Mouse (Mus musculus): ENCODE measurements at regions not wholly inside any gene's neighbourhood (a gene's known extent, or its start where the extent isn't known, plus 50 kb on each side); places are given as distances from the start of the nearest gene placed in this dataset.

DNA sequence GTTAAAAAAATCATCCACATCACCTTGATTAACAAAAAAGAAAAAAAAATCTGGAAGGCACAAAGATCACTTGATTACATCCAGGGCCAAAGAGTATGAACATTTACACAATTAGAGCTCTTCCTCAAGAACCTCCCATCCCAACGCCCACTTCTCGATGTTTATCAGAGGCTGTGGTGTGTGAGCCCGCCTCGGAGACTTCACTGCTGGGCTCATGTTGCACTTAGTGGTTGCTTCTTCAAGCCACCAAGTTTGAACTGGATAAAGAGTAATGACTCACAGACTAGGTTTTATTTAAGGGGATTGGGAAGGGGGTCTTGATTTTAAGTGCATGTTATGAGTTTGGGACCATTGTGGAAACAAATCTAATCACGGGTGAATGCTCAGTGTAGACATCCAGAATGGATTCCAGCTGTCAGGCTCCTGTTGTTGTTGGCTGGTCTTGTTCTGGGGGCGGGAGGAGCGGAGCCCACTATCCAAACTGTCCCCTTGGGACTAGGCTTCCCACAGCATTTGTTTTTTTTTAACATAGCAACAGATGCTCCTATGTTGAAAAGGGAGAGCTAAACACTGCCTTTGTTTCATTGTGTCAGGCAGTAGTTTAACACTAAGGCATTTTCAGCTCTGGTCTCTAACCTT is 98.6 kb upstream of the Nfe2l3 start:
- Histone ChIP-seq H3K9ac (ENCODE audit: low read depth, low read length) (no peak overlapping the region), H3K4me1 (ENCODE audit: control insufficient read depth, insufficient read depth, low read length) (no peaks in the 10 kb centered on the region), H3K27ac (replicated peaks; ENCODE audit: insufficient read depth, low read depth, low read length) (no peak overlapping the region), H3K36me3 (ENCODE audit: control insufficient read depth, insufficient read depth, low read length) (no peaks in the 10 kb centered on the region), H3K27me3 (ENCODE audit: control insufficient read depth, insufficient read depth, low read length) (no peaks in the 10 kb centered on the region), H3K79me2 (ENCODE audit: control insufficient read depth, insufficient read depth, low read length) (no peaks in the 10 kb centered on the region), H3K4me3 (ENCODE audit: insufficient read depth, low read depth, low read length) (no peak overlapping the region)
- 77% methylated on average over 7 of the region's 7 CpGs for WGBS
- no peak for TF ChIP-seq POLR2A (IDR thresholded peaks at IDR 0.05; ENCODE audit: extremely low read depth, insufficient read depth, low read length)
- TF ChIP-seq CTCF (IDR thresholded peaks at IDR 0.05; ENCODE audit: low read depth, low read length): no peak
- no peak for DNase-seq (ENCODE audit: extremely low read depth, low read depth, low spot score)

DNA sequence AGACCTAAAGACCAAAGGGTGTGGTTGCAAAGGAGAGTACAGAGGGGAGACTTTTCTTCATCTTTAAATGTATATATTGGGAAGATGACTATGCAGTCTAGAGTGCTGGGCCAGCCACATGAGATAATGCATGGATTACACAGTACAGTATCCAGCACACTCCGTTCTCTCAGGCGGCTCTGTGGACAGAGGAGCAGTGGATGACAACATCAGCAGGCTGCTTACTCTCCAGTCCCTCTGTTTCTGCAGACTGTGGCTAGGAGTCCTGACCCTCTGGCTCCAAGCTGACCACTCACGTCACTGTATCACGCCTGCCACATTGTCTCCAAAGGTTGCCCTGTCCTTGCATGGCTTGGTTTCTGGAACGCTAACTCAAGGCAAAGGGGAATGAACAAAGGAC is 97.2 kb upstream of the Nfe2l3 start:
- Histone ChIP-seq H3K27ac (replicated peaks; ENCODE audit: insufficient read depth, low read depth, low read length) (no peak overlapping the region), H3K27me3 (ENCODE audit: control insufficient read depth, insufficient read depth, low read length) (no peaks in the 10 kb centered on the region), H3K4me3 (ENCODE audit: insufficient read depth, low read depth, low read length) (no peak overlapping the region), H3K4me1 (ENCODE audit: control insufficient read depth, insufficient read depth, low read length) (no peaks in the 10 kb centered on the region), H3K36me3 (ENCODE audit: control insufficient read depth, insufficient read depth, low read length) (no peaks in the 10 kb centered on the region), H3K79me2 (ENCODE audit: control insufficient read depth, insufficient read depth, low read length) (no peaks in the 10 kb centered on the region), H3K9ac (ENCODE audit: low read depth, low read length) (no peak overlapping the region)
- 96% methylated on average over 5 of the region's 5 CpGs for WGBS
- no peak for TF ChIP-seq CTCF (IDR thresholded peaks at IDR 0.05; ENCODE audit: low read depth, low read length)
- no peak for TF ChIP-seq POLR2A (IDR thresholded peaks at IDR 0.05; ENCODE audit: extremely low read depth, insufficient read depth, low read length)
- no peak for DNase-seq (ENCODE audit: extremely low read depth, low read depth, low spot score)

DNA sequence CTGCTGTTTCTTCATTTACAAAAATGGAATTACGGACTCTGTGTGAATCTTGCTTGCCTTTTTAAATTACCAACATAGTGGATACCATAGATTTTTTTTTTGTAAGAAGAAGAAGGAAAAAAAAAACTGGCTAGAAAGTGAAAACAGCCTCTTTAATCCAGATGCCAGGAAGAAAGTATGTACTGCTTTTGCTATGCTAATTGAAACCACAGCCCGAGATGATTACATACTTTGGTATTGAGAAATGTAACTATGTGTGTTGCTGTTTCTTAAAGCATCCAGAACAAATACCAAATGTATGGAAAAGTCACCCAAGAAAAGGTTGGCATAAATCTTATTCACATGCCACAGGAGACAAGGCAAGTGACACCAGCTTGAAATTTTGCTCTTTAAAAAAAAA is 93.2 kb upstream of the Nfe2l3 start:
- Histone ChIP-seq H3K36me3 (ENCODE audit: control insufficient read depth, insufficient read depth, low read length) (no peaks in the 10 kb centered on the region), H3K4me1 (ENCODE audit: control insufficient read depth, insufficient read depth, low read length) (no peaks in the 10 kb centered on the region), H3K9ac (ENCODE audit: low read depth, low read length) (no peak overlapping the region), H3K27ac (replicated peaks; ENCODE audit: insufficient read depth, low read depth, low read length) (no peak overlapping the region), H3K4me3 (ENCODE audit: insufficient read depth, low read depth, low read length) (no peak overlapping the region), H3K27me3 (ENCODE audit: control insufficient read depth, insufficient read depth, low read length) (no peaks in the 10 kb centered on the region), H3K79me2 (ENCODE audit: control insufficient read depth, insufficient read depth, low read length) (no peaks in the 10 kb centered on the region)
- TF ChIP-seq POLR2A (IDR thresholded peaks at IDR 0.05; ENCODE audit: extremely low read depth, insufficient read depth, low read length) (no peak), CTCF (IDR thresholded peaks at IDR 0.05; ENCODE audit: low read depth, low read length) (no peak)
- no peak for DNase-seq (ENCODE audit: extremely low read depth, low read depth, low spot score)
- 90% methylated on average over 2 of the region's 2 CpGs for WGBS

DNA sequence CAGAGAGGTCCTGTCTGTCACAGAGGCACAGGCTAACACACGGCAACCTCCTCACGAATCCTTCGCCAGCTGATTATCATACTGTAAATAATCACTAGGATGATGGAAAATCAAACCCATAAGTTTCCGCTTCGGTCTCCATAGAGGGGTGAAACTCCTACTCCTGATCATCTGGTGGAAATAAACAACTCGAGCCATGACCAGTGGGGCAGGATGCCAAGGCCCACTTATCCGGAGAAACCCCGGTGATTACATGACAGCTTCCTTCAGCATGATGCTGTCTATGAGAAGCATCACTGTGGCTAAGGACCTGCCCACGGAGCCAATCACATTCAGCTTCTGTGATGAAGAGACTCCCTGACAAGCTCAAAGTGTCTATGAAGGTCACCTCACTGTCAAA is 84.7 kb upstream of the Nfe2l3 start:
- no peak overlapping the region for H3K4me3 ChIP-seq (ENCODE audit: insufficient read depth, low read depth, low read length)
- H3K79me2 ChIP-seq (ENCODE audit: control insufficient read depth, insufficient read depth, low read length): no peaks in the 10 kb centered on the region
- H3K27ac ChIP-seq (replicated peaks; ENCODE audit: insufficient read depth, low read depth, low read length): no peak overlapping the region
- H3K36me3 ChIP-seq (ENCODE audit: control insufficient read depth, insufficient read depth, low read length): no peaks in the 10 kb centered on the region
- H3K27me3 ChIP-seq (ENCODE audit: control insufficient read depth, insufficient read depth, low read length): no peaks in the 10 kb centered on the region
- DNase-seq (ENCODE audit: extremely low read depth, low read depth, low spot score): no peak
- WGBS: 84% methylated on average over 9 of the region's 9 CpGs
- no peaks in the 10 kb centered on the region for H3K4me1 ChIP-seq (ENCODE audit: control insufficient read depth, insufficient read depth, low read length)
- H3K9ac ChIP-seq (ENCODE audit: low read depth, low read length): no peak overlapping the region
- TF ChIP-seq CTCF (IDR thresholded peaks at IDR 0.05; ENCODE audit: low read depth, low read length): no peak
- TF ChIP-seq POLR2A (IDR thresholded peaks at IDR 0.05; ENCODE audit: extremely low read depth, insufficient read depth, low read length): no peak

DNA sequence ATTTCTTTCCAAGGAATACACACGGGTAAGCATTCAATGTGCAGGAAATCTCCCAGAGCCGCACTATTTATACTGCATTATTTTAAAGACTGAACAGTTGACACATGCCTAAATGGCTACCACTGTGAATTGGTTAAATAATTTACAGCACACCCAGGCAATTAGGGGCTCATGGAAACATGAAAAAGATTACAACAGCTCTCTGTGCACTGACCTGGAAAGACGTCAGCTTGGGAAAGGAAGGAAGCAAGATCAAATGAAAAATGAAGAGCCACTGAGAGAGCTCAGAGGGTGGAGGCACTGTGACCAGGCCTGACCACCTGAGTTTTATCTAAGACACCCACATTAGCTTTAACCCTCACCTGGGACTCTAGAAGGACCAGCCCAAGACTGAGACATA is 82.7 kb upstream of the Nfe2l3 start:
- no peak overlapping the region for H3K4me3 ChIP-seq (ENCODE audit: insufficient read depth, low read depth, low read length)
- no peaks in the 10 kb centered on the region for H3K27me3 ChIP-seq (ENCODE audit: control insufficient read depth, insufficient read depth, low read length)
- no peaks in the 10 kb centered on the region for H3K36me3 ChIP-seq (ENCODE audit: control insufficient read depth, insufficient read depth, low read length)
- H3K9ac ChIP-seq (ENCODE audit: low read depth, low read length): no peak overlapping the region
- WGBS: 84% methylated on average over 3 of the region's 3 CpGs
- no peak for DNase-seq (ENCODE audit: extremely low read depth, low read depth, low spot score)
- TF ChIP-seq CTCF (IDR thresholded peaks at IDR 0.05; ENCODE audit: low read depth, low read length): no peak
- TF ChIP-seq POLR2A (IDR thresholded peaks at IDR 0.05; ENCODE audit: extremely low read depth, insufficient read depth, low read length): no peak
- H3K79me2 ChIP-seq (ENCODE audit: control insufficient read depth, insufficient read depth, low read length): no peaks in the 10 kb centered on the region
- H3K4me1 ChIP-seq (ENCODE audit: control insufficient read depth, insufficient read depth, low read length): no peaks in the 10 kb centered on the region
- no peak overlapping the region for H3K27ac ChIP-seq (replicated peaks; ENCODE audit: insufficient read depth, low read depth, low read length)

DNA sequence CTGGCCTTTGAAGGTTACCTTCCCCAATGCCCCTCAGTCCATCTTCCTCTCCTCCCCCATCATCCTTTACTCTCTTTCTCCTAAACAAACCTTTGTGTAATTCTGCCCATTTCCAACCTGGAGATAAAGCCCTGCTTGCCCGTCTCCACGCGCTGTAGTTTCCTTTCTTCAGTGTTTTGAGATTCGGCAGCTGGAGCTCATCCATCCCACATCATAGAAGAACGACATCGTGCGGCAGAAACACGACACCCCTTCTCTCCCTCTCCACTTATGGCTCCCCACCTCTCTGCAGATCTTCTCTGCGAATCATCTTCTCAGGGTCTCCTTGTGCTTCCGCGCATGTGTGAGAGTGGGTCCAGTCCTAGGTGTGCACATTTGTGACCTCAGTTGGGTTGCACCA is 77.4 kb upstream of the Nfe2l3 start:
- H3K27me3 ChIP-seq (ENCODE audit: control insufficient read depth, insufficient read depth, low read length): no peaks in the 10 kb centered on the region
- 0 out of 2 replicates have a peak, but pooled peaks cover 2% of the 10 kb centered on the region for H3K4me1 ChIP-seq (ENCODE audit: control insufficient read depth, insufficient read depth, low read length)
- no peak for TF ChIP-seq POLR2A (IDR thresholded peaks at IDR 0.05; ENCODE audit: extremely low read depth, insufficient read depth, low read length)
- TF ChIP-seq CTCF (IDR thresholded peaks at IDR 0.05; ENCODE audit: low read depth, low read length): no peak
- H3K36me3 ChIP-seq (ENCODE audit: control insufficient read depth, insufficient read depth, low read length): no peaks in the 10 kb centered on the region
- no peaks in the 10 kb centered on the region for H3K79me2 ChIP-seq (ENCODE audit: control insufficient read depth, insufficient read depth, low read length)
- no peak overlapping the region for H3K9ac ChIP-seq (ENCODE audit: low read depth, low read length)
- DNase-seq (ENCODE audit: extremely low read depth, low read depth, low spot score): no peak
- H3K27ac ChIP-seq (replicated peaks; ENCODE audit: insufficient read depth, low read depth, low read length): no peak overlapping the region
- 92% methylated on average over 11 of the region's 11 CpGs for WGBS
- H3K4me3 ChIP-seq (ENCODE audit: insufficient read depth, low read depth, low read length): no peak overlapping the region
